Mouse (Mus musculus) intestine, postnatal 0 days (tissue): Measurements from ENCODE around the gene Ntm. TPM values are rescaled to one million over a fixed set of nuclear protein-coding genes. Genes with fewer than 3 reads are reported as not detected.

Experiments used
- ATAC-seq: fragments of 200-750 bp; cut with Nextera tagmentation; 2 replicates; pipeline ENCODE4 v1.8.0; 2017; ENCODE audit warnings: mild to moderate bottlenecking, moderate TSS enrichment, moderate library complexity
- H3K27ac ChIP-seq: fragments of 300-500 bp; sonication (generic); 2 replicates; pipeline ENCODE4 v1.5.1; 2014; ENCODE audit warnings: mild to moderate bottlenecking, low read depth, low read length, moderate library complexity
- H3K27me3 ChIP-seq: fragments of 300-500 bp; sonication (generic); replicated peaks from 2 replicates; pipeline ENCODE4 v1.6.1; 2014; ENCODE audit warnings: low read length, mixed read lengths; ENCODE audit not compliant: control insufficient read depth, insufficient read depth
- H3K36me3 ChIP-seq: fragments of 300-500 bp; sonication (generic); 2 replicates; pipeline ENCODE4 v1.6.1; 2014; ENCODE audit warnings: mild to moderate bottlenecking, moderate library complexity; ENCODE audit not compliant: control insufficient read depth, insufficient read depth
- H3K4me1 ChIP-seq: fragments of 300-500 bp; sonication (generic); replicated peaks from 2 replicates; pipeline ENCODE4 v1.6.1; 2014; ENCODE audit warnings: antibody characterized with exemption, low read length, mixed read lengths; ENCODE audit not compliant: control insufficient read depth, insufficient read depth
- H3K4me2 ChIP-seq: fragments of 300-500 bp; sonication (generic); replicated peaks from 2 replicates; pipeline ENCODE4 v1.6.1; 2014; ENCODE audit warnings: low read depth, mild to moderate bottlenecking, moderate library complexity
- H3K4me3 ChIP-seq: fragments of 300-500 bp; sonication (generic); 2 replicates; pipeline ENCODE4 v1.5.1; 2014; ENCODE audit warnings: low read depth, low read length
- H3K9ac ChIP-seq: fragments of 300-500 bp; sonication (generic); 2 replicates; pipeline ENCODE4 v1.6.1; 2014; ENCODE audit warnings: mild to moderate bottlenecking, low read depth, low read length
- H3K9me3 ChIP-seq: fragments of 300-500 bp; sonication (generic); 2 replicates; pipeline ENCODE4 v1.6.1; 2016; ENCODE audit warnings: mixed run types; ENCODE audit not compliant: control insufficient read depth
- CTCF ChIP-seq: sonication (generic); IDR thresholded peaks from 2 replicates; pipeline ENCODE4 v1.5.1; 2016; ENCODE audit warnings: low read depth, mild to moderate bottlenecking, control low read depth, antibody characterized with exemption, moderate library complexity
- WGBS: fragments of 180-500 bp; shearing (Covaris S2); extraction: QIAGEN DNeasy Blood & Tissue Kit; methylation state at CpG from one replicate; pipeline ENCODE4 v1.1.7; 2014; 5-methylcytosine and 5-hydroxymethylcytosine counted together
- polyA plus RNA-seq: library from polyadenylated mRNA; unstranded; fragments of >200 nt; fragmentation: Nextera tagmentation; extraction: Ambion mirVana; gene quantifications from 2 replicates; pipeline ENCODE4 v1.2.1, GENCODE M21; 2015

The Ntm gene
- polyA plus RNA-seq = 1.1 and 2.0 TPM in 2 replicates

- WGBS = 15% methylated on average over 8 of the region's 8 CpGs
- ATAC-seq = no peak
- Histone ChIP-seq H3K4me2 (peak within 1 kb of the TSS; percentile 59), H3K9ac (no peak within 1 kb of the TSS), H3K4me3 (peak within 1 kb of the TSS; percentile 33), H3K36me3 (no peaks in the 10 kb centered on the region), H3K4me1 (no peaks in the 10 kb centered on the region), H3K27me3 (peaks cover 16% of the 10 kb centered on the region; the same call in 1 of the 2 replicates), H3K9me3 (no peaks in the 10 kb centered on the region), H3K27ac (no peak within 1 kb of the TSS)
- TF ChIP-seq CTCF = no peak
Measured at GRCm38 (mm10) chr9:29962978-29963377, at the start of gene Ntm. Gene Ntm (minus strand): TSS chr9:29963141.

- H3K36me3 ChIP-seq = no peaks in the 10 kb centered on the region
- TF ChIP-seq CTCF = no peak
- ATAC-seq = no peak
- H3K27me3 ChIP-seq = no peaks in the 10 kb centered on the region
- H3K4me3 ChIP-seq = no peak overlapping the region
- no peaks in the 10 kb centered on the region for H3K9me3 ChIP-seq
- H3K4me1 ChIP-seq = no peaks in the 10 kb centered on the region
- H3K4me2 ChIP-seq = no peak overlapping the region
- WGBS = 78% methylated on average over 8 of the region's 8 CpGs
- H3K9ac ChIP-seq = no peak overlapping the region
- no peak overlapping the region for H3K27ac ChIP-seq
Measured at GRCm38 (mm10) chr9:30005701-30006100, 42.8 kb upstream of the Ntm start.

GRCm38 (mm10) chr9:30003612-30004011 lies 40.7 kb upstream of the Ntm start:
- H3K27me3 ChIP-seq = no peaks in the 10 kb centered on the region
- no peak overlapping the region for H3K9ac ChIP-seq
- H3K27ac ChIP-seq = no peak overlapping the region
- H3K4me2 ChIP-seq = no peak overlapping the region
- H3K4me3 ChIP-seq = no peak overlapping the region
- 22% methylated on average over 3 of the region's 3 CpGs for WGBS
- TF ChIP-seq CTCF = peak; percentile 77
- no peaks in the 10 kb centered on the region for H3K36me3 ChIP-seq
- no peaks in the 10 kb centered on the region for H3K4me1 ChIP-seq
- ATAC-seq = no peak
- H3K9me3 ChIP-seq = no peaks in the 10 kb centered on the region

- Histone ChIP-seq H3K27ac (no peak overlapping the region), H3K27me3 (no peaks in the 10 kb centered on the region), H3K4me1 (no peaks in the 10 kb centered on the region), H3K9me3 (no peaks in the 10 kb centered on the region), H3K4me3 (no peak overlapping the region), H3K36me3 (no peaks in the 10 kb centered on the region), H3K4me2 (no peak overlapping the region), H3K9ac (no peak overlapping the region)
- no peak for ATAC-seq
- WGBS = 78% methylated on average over 5 of the region's 5 CpGs
- TF ChIP-seq CTCF = no peak
Measured at GRCm38 (mm10) chr9:29981177-29981915, 18.4 kb upstream of the Ntm start.

- Histone ChIP-seq H3K27ac (no peak overlapping the region), H3K4me3 (peak overlapping the region; percentile 33), H3K4me2 (peak overlapping the region; percentile 59), H3K9ac (no peak overlapping the region), H3K27me3 (peaks cover 16% of the 10 kb centered on the region; the same call in 1 of the 2 replicates), H3K9me3 (no peaks in the 10 kb centered on the region), H3K4me1 (no peaks in the 10 kb centered on the region), H3K36me3 (no peaks in the 10 kb centered on the region)
- no peak for TF ChIP-seq CTCF
- ATAC-seq = no peak
- WGBS = 3% methylated on average over 38 of the region's 38 CpGs
Measured at GRCm38 (mm10) chr9:29961954-29962867, 730 bp downstream of the Ntm start.

- Histone ChIP-seq H3K9me3 (no peaks in the 10 kb centered on the region), H3K4me3 (no peak overlapping the region), H3K27me3 (peaks cover 16% of the 10 kb centered on the region; the same call in 1 of the 2 replicates), H3K9ac (no peak overlapping the region), H3K36me3 (no peaks in the 10 kb centered on the region), H3K4me1 (no peaks in the 10 kb centered on the region), H3K4me2 (0 out of 2 replicates have a peak overlapping the region, but pooled peaks have one; percentile 59), H3K27ac (no peak overlapping the region)
- WGBS = 47% methylated on average over 2 of the region's 2 CpGs
- no peak for TF ChIP-seq CTCF
- no peak for ATAC-seq
Measured at GRCm38 (mm10) chr9:29961512-29961911, 1.4 kb downstream of the Ntm start.
